Mouse (Mus musculus) heart, embryonic 13.5 days (tissue): ENCODE measurements at regions not wholly inside any gene's neighbourhood (a gene's known extent, or its start where the extent isn't known, plus 50 kb on each side); places are given as distances from the start of the nearest gene placed in this dataset.
A peak's percentile ranks its signal among the peaks of the same experiment; 100 is the strongest.

Experiments used
- ATAC-seq: fragments of 200-750 bp; cut with Nextera tagmentation; 2 replicates; pipeline ENCODE4 v1.8.0; 2017; ENCODE audit warnings: moderate TSS enrichment; ENCODE audit not compliant: insufficient number of reproducible peaks, low FRiP score, low TSS enrichment; ENCODE audit errors: extremely low read depth
- H3K27ac ChIP-seq: fragments of 300-500 bp; sonication (generic); replicated peaks from 2 replicates; pipeline ENCODE4 v1.5.1; 2015; ENCODE audit warnings: moderate library complexity, mild to moderate bottlenecking, inconsistent platforms
- H3K27me3 ChIP-seq: fragments of 300-500 bp; sonication (generic); replicated peaks from 2 replicates; pipeline ENCODE4 v1.6.1; 2015; ENCODE audit warnings: mild to moderate bottlenecking, inconsistent platforms
- H3K36me3 ChIP-seq: fragments of 300-500 bp; sonication (generic); 2 replicates; pipeline ENCODE4 v1.6.1; 2015; ENCODE audit warnings: mild to moderate bottlenecking, inconsistent platforms
- H3K4me1 ChIP-seq: fragments of 300-500 bp; sonication (generic); 2 replicates; pipeline ENCODE4 v1.6.1; 2015; ENCODE audit warnings: inconsistent platforms
- H3K4me2 ChIP-seq: fragments of 300-500 bp; sonication (generic); 2 replicates; pipeline ENCODE4 v1.6.1; 2015; ENCODE audit warnings: inconsistent platforms, mild to moderate bottlenecking, moderate library complexity
- H3K4me3 ChIP-seq: fragments of 300-500 bp; sonication (generic); 2 replicates; pipeline ENCODE4 v1.5.1; 2015; ENCODE audit warnings: moderate library complexity, mild to moderate bottlenecking, inconsistent platforms
- H3K9ac ChIP-seq: fragments of 300-500 bp; sonication (generic); 2 replicates; pipeline ENCODE4 v1.6.1; 2015; ENCODE audit warnings: inconsistent platforms, mild to moderate bottlenecking, moderate library complexity
- H3K9me3 ChIP-seq: fragments of 300-500 bp; sonication (generic); 2 replicates; pipeline ENCODE4 v1.6.1; 2016; ENCODE audit warnings: inconsistent platforms
- WGBS: fragments of 180-500 bp; shearing (Covaris S2); methylation state at CpG from one replicate; pipeline ENCODE4 v1.1.7; 2015; ENCODE audit warnings: mixed read lengths; 5-methylcytosine and 5-hydroxymethylcytosine counted together

- ATAC-seq: no peak
- 85% methylated on average over 15 of the region's 15 CpGs for WGBS
- no peaks in the 10 kb centered on the region for H3K4me1 ChIP-seq
- H3K36me3 ChIP-seq: no peaks in the 10 kb centered on the region
- no peak overlapping the region for H3K9ac ChIP-seq
- H3K4me3 ChIP-seq: no peak overlapping the region
- H3K9me3 ChIP-seq: no peaks in the 10 kb centered on the region
- H3K4me2 ChIP-seq: no peak overlapping the region
- no peaks in the 10 kb centered on the region for H3K27me3 ChIP-seq
- no peak overlapping the region for H3K27ac ChIP-seq
Observed at GRCm38 (mm10) chr11:39733434-39734076, 961.4 kb downstream of the Mat2b start.

DNA sequence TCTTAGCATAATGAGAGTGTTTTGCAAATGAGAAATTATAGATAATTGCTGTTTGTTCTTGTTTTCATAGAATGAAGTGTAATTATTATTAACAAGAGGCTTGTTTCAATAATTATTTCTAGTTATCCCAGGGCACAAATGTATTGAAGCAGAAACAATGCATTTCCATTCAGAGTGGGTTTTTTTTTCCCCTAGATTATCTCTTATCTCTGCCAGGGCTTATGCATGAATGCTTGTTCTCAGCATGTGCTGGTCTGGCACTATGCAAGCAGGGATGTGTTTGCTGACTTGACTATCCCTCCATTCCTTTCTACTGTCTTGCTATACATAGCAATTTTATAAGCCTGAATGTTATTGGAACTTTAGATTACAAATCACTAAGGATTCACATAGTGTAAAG is 971.4 kb downstream of the Mat2b start:
- Histone ChIP-seq H3K4me2 (no peak overlapping the region), H3K4me3 (no peak overlapping the region), H3K36me3 (no peaks in the 10 kb centered on the region), H3K9me3 (no peaks in the 10 kb centered on the region), H3K27ac (no peak overlapping the region), H3K27me3 (no peaks in the 10 kb centered on the region), H3K4me1 (no peaks in the 10 kb centered on the region), H3K9ac (no peak overlapping the region)
- ATAC-seq: no peak

DNA sequence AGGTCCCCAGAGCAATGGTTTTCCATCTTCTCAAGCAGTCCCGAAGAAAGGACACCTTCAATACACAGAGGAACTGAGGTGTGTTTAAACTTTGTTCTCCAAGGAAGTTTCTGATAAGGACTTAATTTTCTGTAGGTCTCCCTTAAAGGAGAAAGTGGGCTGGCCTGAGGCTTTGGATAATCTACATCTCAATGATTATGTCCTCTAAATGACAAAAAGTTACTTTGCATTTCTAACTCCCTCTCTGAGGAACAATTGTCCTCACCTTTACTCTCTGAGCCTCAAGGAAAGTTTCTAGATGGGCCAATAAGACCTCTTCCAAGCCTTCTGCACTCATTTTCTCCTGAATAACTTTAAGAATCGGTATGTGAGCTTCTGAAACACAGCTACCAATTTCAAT is 1016.5 kb downstream of the Mat2b start:
- no peaks in the 10 kb centered on the region for H3K27me3 ChIP-seq
- no peaks in the 10 kb centered on the region for H3K4me1 ChIP-seq
- H3K4me2 ChIP-seq: no peak overlapping the region
- ATAC-seq: no peak
- H3K9me3 ChIP-seq: no peaks in the 10 kb centered on the region
- H3K36me3 ChIP-seq: no peaks in the 10 kb centered on the region
- 59% methylated on average over 2 of the region's 2 CpGs for WGBS
- no peak overlapping the region for H3K9ac ChIP-seq
- H3K4me3 ChIP-seq: no peak overlapping the region
- H3K27ac ChIP-seq: no peak overlapping the region

- WGBS: 79% methylated on average over 5 of the region's 5 CpGs
Observed at GRCm38 (mm10) chr11:39653595-39653994, 1041.4 kb downstream of the Mat2b start.

GRCm38 (mm10) chr11:39619356-39619755 is 1075.6 kb downstream of the Mat2b start:
- no peaks in the 10 kb centered on the region for H3K27me3 ChIP-seq

More at GRCm38 (mm10) chr11:39653595-39653994, 1041.4 kb downstream of the Mat2b start:
- Histone ChIP-seq H3K9me3 (no peaks in the 10 kb centered on the region), H3K27me3 (no peaks in the 10 kb centered on the region), H3K36me3 (no peaks in the 10 kb centered on the region), H3K27ac (no peak overlapping the region), H3K4me2 (no peak overlapping the region), H3K9ac (no peak overlapping the region), H3K4me3 (no peak overlapping the region), H3K4me1 (no peaks in the 10 kb centered on the region)
- no peak for ATAC-seq

GRCm38 (mm10) chr11:39615843-39616242 is 1079.2 kb downstream of the Mat2b start:
- H3K27ac ChIP-seq: no peak overlapping the region
- H3K4me1 ChIP-seq: no peaks in the 10 kb centered on the region
- H3K4me3 ChIP-seq: no peak overlapping the region
- 77% methylated on average over 3 of the region's 3 CpGs for WGBS
- no peak overlapping the region for H3K9ac ChIP-seq
- H3K27me3 ChIP-seq: no peaks in the 10 kb centered on the region
- ATAC-seq: no peak
- no peaks in the 10 kb centered on the region for H3K36me3 ChIP-seq
- H3K4me2 ChIP-seq: no peak overlapping the region
- no peaks in the 10 kb centered on the region for H3K9me3 ChIP-seq

More at GRCm38 (mm10) chr11:39619356-39619755, 1075.6 kb downstream of the Mat2b start:
- Histone ChIP-seq H3K36me3 (no peaks in the 10 kb centered on the region), H3K9me3 (no peaks in the 10 kb centered on the region), H3K9ac (no peak overlapping the region), H3K4me3 (no peak overlapping the region), H3K27ac (no peak overlapping the region), H3K4me1 (no peaks in the 10 kb centered on the region), H3K4me2 (no peak overlapping the region)
- 86% methylated on average over 1 of the region's 1 CpGs for WGBS
- no peak for ATAC-seq

DNA sequence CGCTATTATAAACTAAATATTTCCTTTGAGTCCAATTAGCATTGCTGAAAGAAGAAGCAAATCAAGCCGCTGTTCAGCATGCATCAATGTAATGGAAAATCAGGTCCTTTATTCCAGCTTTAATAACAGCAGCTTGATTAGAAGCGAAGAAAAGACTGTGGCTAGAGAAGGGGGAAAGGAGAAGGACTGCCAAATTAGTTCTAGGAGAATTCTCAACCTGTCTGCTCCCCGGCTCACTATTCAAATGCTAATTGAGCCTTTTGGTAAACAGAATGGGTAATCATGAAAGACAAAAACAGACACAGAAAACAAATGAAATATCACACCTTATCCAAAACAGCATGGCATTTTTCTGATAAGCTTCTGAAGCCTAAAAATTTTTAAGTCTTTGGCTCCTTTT is 1098.5 kb downstream of the Mat2b start:
- Histone ChIP-seq H3K4me2 (no peak overlapping the region), H3K9me3 (no peaks in the 10 kb centered on the region), H3K27ac (no peak overlapping the region), H3K27me3 (no peaks in the 10 kb centered on the region), H3K4me1 (no peaks in the 10 kb centered on the region), H3K36me3 (no peaks in the 10 kb centered on the region), H3K9ac (no peak overlapping the region), H3K4me3 (no peak overlapping the region)
- ATAC-seq: no peak
- 40% methylated on average over 4 of the region's 4 CpGs for WGBS

DNA sequence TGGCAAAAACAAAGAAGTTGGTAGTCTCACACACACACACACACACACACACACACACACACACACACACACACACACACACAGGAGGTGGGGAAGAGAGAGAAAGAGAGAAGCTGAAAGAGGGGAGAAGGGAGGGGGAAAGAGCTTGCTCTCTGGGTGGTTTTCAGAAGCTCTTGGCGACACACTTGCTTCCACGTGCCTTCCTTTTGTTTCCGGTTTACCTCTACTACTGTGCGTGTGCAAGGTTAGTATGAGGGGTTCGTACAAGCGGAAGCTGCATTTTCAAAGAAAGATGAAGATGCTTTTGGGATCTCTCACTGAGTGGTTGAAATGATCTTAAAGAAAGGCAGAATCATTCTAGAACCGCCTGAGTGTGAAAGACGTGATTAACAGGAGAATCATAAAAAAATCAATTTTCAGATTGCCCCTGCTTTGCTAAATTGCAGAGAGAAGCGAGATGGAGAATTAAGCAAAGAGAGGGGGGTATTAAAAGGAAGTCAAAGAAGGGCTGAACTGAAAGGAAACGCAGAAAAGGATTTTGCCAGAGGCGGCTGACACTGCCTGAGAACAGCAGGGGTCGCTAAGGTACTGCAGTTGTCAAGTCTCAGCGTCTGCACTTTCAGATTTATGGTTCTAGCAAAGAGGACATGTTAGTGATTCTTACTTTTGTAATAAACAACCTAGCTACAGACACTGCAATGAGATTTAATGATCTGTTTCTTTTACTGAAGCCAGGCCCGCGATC is 1106.2 kb downstream of the Mat2b start:
- Histone ChIP-seq H3K4me3 (peak overlapping the region; percentile 28), H3K9ac (peak overlapping the region; percentile 26), H3K36me3 (no peaks in the 10 kb centered on the region), H3K27me3 (no peaks in the 10 kb centered on the region), H3K9me3 (no peaks in the 10 kb centered on the region), H3K4me1 (no peaks in the 10 kb centered on the region), H3K4me2 (peak overlapping the region; percentile 49), H3K27ac (no peak overlapping the region)
- ATAC-seq: no peak
- 19% methylated on average over 15 of the region's 15 CpGs for WGBS

GRCm38 (mm10) chr11:39558287-39558686 is 1136.7 kb downstream of the Mat2b start:
- Histone ChIP-seq H3K4me3 (no peak overlapping the region), H3K36me3 (no peaks in the 10 kb centered on the region), H3K27me3 (no peaks in the 10 kb centered on the region), H3K27ac (no peak overlapping the region), H3K9ac (no peak overlapping the region), H3K4me1 (no peaks in the 10 kb centered on the region), H3K9me3 (no peaks in the 10 kb centered on the region), H3K4me2 (no peak overlapping the region)
- WGBS: 41% methylated on average over 3 of the region's 3 CpGs
- no peak for ATAC-seq

DNA sequence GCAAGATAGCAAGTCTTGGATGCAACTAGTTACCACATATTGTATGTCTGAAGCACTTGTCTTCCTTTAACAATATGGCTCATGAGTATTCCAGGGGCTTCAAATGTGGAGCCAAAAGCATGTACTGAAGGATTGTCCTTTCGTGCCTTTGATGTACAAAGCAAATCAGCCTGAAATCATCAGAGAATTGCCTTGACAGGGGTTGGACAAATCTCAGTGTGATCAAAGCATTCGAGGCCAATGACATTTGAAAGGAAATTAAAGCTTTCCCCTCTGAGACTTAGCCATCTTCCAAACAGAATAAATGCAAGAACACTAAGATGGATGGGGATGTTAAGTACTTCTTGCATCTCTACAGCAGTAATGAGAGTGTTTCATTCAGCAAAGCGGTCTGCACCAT is 1144.9 kb downstream of the Mat2b start:
- H3K9me3 ChIP-seq: no peaks in the 10 kb centered on the region
- H3K36me3 ChIP-seq: no peaks in the 10 kb centered on the region
- no peak overlapping the region for H3K27ac ChIP-seq
- H3K4me3 ChIP-seq: no peak overlapping the region
- ATAC-seq: no peak
- 74% methylated on average over 3 of the region's 3 CpGs for WGBS
- no peak overlapping the region for H3K9ac ChIP-seq
- H3K27me3 ChIP-seq: no peaks in the 10 kb centered on the region
- H3K4me1 ChIP-seq: no peaks in the 10 kb centered on the region
- no peak overlapping the region for H3K4me2 ChIP-seq

DNA sequence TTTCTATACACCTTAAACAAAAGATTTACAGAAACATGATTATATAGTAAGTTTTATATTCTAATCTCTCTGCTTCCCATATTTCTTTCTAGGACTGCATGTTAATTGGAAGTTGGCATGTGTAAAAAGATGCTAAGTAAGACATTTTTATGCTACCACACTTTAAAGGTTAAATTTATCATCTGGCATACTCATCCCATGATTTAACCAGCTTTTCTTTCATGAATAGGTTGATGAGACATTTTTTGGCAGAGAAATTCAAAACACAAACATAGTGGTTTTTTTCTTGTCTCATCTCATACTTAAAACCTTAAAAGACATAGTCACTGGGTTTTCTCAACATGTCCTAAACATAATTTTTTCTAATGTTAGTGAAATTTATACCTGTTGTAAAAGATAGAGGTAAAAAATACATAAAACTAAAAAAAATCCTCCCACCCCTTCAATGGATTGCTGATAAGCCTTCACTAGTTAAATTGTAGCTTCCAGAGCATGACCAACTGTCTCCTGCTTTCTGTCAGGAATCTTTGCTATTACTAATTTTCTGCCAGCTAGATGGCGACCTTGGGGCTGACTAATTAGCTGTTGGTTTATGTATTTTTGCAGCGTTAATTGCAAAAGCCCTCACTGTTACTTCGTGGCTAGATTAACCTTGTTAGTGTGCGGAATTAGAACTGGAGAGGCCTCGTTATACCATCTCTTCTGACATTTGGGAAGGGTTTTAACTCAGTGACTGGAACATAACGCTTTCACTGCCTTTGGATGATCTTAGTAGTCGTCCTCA is 1169.9 kb downstream of the Mat2b start:
- Histone ChIP-seq H3K27me3 (no peaks in the 10 kb centered on the region), H3K4me3 (no peak overlapping the region), H3K4me1 (no peaks in the 10 kb centered on the region), H3K9ac (no peak overlapping the region), H3K9me3 (no peaks in the 10 kb centered on the region), H3K36me3 (no peaks in the 10 kb centered on the region), H3K27ac (no peak overlapping the region), H3K4me2 (no peak overlapping the region)
- WGBS: 48% methylated on average over 7 of the region's 7 CpGs
- ATAC-seq: no peak
